Mouse (Mus musculus): Measurements from ENCODE around the gene Sema3d. TPM values are rescaled to one million over a fixed set of nuclear protein-coding genes. Genes with fewer than 3 reads are reported as not detected.

Gene Sema3d
- total RNA-seq, 2 experiments from 2014 or later = 10.3 to 12.1 TPM

GRCm38 (mm10) chr5:12582540-12582939 is 199.4 kb downstream of the Sema3d start:
- intact Hi-C loops (cut with DNase I) = no loop called here
- no peak for DNase-seq

GRCm38 (mm10) chr5:12583293-12583834 is 200.2 kb downstream of the Sema3d start:
- intact Hi-C loops (cut with DNase I) = no loop called here

GRCm38 (mm10) chr5:12584886-12585285 is 201.7 kb downstream of the Sema3d start:
- no peak for DNase-seq
- intact Hi-C loops (cut with DNase I) = no loop called here

More at GRCm38 (mm10) chr5:12583293-12583834, 200.2 kb downstream of the Sema3d start:
- no peak for DNase-seq

- intact Hi-C loops (cut with DNase I) = no loop called here
- no peak for DNase-seq
These were observed 251.2 kb downstream of the Sema3d start for GRCm38 (mm10) chr5:12634227-12634980.

GRCm38 (mm10) chr5:12637763-12638468 is 254.7 kb downstream of the Sema3d start:
- no peak for DNase-seq
- intact Hi-C loops (cut with DNase I) = no loop called here
